Mouse (Mus musculus) A20 (cell line): ENCODE measurements around the gene Ssbp3.

Experiments used
- DNase-seq: peaks from one replicate; pipeline ENCODE4 v3.0.0-alpha.2; 2011; ENCODE audit warnings: low read depth, low spot score

Ssbp3 gene

DNA sequence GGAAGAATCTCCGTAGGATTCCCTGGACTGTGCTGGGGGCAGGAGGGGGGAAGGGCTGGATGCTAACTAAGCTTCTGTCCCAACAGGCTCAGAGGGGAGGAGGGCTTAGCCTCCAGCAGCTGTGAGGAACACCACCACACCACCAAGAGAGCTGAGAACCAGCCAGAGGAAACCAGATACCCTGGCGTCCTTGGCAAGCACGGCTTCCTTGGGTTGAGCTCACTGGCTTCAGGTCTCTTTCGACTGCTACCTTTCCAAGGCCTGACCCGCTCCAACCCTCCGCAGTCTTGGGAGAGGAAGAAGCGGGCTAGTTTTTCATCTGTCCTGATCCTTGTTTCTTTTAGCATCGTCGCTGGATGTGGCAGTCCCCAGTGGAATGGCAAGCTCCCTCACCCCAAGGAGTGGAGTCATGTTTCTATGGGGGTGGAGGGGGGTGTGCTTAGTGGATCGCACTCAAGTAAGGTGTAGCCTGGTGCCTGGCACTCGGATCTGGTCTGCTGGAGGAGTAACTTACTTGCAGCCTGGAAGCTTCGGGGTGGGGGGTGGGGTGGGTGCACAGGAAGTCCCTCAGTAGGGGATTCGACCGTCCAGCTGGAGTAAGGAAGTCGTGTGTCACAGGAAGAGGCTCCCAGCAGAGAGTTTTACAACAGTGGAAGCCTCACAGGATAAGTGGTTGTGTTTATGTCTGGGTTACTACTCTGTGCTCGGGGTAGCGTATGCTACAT, 2.6 kb upstream of the Ssbp3 start:
- no peak for DNase-seq

DNA sequence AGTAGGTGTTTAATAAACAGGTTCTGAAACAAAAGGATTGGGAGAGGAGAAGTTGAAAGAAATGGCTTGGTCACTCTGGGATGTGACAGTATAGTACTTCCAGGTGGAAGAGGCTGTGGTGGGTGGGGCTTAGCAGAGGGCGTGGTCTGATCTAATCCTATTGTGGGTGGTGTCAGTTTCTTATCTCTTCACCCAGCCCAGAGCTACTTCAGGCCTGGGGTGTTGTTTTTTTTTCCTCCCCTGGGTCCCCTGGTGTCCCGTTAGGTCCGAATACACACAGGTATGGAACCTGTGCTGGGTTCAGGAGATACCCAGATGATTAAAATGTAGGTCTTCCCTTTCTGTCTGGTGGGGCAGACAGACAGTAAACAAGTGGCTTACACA, 2.1 kb upstream of the Ssbp3 start:
- DNase-seq: peak; percentile 61

DNA sequence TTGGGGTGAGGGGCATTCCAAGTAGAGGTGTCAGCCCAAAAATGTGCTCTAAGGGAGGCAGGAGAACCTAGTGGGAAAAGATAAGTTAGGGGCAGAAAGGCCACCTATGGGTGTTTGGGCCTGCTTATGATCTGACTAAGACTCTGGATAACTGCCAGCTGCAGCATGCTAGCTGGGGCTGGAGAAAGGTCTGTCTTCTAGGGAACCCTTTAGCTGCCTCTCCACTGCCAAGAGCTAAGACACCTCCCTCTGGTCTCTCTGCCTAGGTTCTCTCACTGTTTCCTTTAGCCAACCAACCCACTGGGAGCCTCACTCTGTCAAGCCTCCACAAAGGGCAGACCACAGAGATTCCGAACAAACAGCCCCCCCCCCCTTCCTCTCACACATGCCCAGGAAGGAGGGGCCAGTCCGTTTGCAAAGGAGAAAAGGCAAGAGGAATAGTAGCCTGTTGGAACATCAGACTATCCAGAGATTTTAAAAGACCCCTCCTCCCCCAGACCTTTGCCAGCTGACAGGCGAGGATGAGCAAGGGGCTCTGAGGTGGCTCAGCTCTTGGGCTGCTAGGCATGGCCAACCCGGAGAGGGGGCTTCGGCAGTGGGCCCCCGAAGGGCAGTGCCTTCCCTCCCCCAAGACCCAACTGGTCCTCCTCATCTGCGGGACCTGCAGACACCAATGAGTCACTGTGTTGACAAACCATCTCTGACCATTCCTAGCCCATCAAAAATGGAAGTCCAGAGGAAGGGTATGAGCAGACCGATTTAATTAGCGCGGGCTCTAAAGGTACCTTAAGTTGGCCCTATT, 1.4 kb upstream of the Ssbp3 start:
- peak; percentile 23 for DNase-seq

DNA sequence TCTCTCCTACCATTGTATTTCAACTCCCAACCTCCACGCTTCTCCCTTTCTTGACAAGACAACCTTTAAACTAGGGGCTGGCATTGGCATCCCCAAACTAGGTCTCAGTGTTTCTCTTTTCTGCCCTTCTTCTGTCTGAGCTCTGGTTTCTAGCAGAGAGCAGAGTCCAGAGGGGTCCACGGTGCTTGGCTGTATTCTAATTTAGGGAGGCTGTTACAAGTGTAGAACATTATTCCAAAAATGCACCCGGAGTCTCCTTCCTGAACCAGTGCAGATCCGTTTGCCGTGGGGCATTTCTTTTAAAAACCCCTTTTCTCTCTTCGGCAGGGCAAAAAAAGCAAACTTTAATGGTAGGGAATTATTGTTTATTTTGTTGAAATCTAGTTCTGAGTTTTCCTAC, 704 bp upstream of the Ssbp3 start:
- DNase-seq: no peak

DNA sequence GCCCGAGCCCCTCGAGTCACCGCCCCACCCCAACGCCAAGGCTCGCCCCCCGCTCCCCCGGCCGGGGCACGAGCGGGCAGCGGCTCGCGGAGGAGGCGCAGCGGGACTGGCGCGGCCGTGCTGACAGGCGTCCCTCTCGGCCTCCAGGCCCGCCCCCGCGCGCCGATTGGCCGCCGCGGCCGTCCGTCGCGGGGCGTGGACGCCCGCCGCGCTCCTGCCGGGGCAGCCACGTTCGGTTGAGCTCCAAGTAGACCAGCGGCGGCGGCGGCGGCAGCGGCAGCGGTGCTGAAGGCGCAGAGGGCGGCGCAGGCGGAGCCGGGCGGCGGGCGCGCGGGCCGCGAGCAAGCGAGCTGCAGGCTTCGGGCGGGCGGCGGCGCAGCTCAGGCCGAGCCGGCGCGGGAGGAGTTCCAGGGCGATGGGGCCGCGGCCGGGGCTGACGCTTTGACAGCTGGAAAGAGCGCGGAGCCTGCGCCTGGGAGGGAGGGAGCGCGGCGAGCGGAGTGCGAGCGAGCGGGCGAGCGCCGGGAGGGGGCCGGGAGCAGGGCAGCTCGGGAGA, 823 bp downstream of the Ssbp3 start:
- DNase-seq: peak; percentile 88

DNA sequence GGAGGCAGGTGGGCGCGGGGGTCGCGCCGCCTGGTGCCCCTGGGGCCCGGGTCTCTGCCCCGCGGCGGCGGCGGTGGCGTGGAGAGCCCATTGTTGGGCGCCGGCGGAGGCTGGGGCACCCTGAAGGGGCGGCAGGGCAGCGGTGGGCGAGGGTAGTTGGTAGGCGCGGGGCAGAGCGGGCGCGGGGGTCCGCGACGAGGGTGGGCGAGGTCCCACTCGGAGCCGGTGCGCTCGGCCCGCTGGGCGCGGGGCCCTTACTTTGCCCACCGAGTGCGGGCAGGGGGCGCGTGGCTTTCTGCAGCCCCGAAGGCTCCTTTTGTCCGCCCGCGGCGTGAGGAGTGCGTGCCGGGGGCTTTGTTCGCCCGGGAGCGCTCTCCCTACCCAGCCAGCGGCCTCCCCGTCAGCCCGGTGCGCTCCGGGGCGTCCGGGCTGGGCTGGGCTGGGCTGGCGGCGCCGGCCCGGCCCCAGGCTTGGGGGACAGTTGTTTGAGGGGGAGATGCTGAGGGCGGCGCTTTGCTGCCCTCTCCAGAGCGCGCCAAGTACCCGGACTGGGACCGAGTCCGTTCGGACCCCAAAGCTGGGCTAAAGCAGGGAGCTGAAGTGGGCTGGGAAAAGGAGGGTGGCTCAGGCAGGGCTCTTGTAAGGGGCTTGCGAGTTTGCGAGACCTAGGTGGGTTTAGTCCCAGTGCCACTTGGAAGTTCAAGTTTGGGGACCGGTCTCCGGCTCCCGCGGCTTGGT, 1.6 kb downstream of the Ssbp3 start:
- peak; percentile 54 for DNase-seq

DNA sequence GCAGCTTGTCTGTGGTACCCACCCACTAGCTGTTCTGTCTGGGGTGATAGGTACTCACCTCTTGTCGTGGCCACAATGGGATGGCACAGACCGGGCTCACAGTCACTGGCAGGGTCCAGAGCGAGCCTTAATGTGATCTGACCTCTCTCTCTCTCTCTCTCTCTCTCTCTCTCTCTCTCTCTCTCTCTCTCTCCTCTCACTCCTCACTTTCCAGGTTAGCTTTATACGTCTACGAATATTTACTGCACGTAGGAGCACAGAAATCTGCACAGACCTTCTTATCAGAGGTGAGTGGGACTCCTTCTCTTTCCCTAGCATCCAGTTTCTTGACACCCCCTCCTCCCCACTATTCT, 2.2 kb downstream of the Ssbp3 start:
- no peak for DNase-seq

DNA sequence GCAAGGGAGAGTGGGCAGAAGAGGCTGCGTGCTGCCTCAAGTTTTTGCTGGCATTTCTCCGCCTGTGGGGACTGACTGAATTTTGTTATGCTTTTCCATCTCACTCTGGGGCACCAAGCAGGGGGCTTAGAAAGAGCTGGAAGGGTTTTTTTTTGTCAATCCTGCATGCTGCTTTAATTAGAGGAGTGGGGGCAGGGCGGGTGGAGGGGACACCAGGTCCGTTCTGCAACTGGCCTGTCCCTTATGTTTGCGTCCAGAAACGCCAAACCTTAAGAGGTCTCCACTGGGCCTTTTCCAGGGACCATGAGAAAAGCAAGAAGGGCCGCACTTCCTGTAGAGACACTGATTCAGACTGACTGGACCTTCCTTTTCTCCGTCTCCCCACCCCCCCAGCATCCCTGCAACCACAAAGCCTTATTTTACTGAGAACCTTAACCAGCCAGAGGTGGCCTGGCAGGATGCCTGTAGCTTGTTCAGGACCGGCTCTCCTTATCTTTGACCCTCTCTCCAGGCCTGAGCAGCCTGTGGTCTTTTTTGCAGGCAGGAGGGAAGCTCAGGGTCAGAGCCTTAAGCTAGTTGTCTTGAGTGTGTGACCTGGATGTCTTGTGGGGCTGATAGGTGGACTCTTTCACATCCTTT, 3.0 kb downstream of the Ssbp3 start:
- no peak for DNase-seq

DNA sequence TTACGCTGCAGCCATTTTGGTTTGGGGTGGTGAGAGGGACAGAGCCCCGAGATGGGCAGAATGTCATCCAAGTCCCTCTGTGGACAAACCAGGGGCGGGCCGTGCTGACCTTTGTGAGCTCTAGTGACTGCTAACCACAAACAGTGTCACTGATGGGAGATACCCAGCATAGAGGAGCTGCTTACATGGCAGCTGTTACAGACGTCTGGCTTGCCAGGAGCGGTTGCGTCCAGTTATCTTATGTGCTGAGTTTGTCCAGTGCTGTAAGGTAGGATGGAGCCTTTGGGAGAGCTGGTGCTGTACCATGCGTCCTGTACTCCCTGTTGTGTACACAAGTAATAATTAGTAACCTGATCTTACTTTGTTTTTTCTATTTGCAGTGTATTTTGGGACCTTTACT, 4.8 kb downstream of the Ssbp3 start:
- no peak for DNase-seq

DNA sequence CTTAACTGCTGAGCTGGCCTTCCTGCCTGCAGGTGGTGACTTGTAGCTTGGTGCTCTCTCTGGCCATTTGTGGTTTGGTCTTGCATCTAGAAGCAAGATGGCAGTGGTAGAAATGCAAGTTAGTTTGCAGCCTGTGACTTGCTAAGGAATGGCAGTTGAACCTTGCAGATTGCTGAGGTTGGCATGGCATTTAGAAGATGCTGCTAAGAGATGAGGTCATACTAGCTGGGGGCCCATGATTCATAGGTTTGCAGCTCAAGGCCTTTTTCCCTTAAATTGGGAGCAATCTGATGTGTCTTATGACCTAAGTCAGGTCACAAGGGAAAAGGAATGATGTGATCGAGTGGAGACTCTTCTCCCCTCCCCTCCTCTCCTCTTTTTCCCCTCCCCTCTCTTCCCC, 7.8 kb downstream of the Ssbp3 start:
- no peak for DNase-seq

DNA sequence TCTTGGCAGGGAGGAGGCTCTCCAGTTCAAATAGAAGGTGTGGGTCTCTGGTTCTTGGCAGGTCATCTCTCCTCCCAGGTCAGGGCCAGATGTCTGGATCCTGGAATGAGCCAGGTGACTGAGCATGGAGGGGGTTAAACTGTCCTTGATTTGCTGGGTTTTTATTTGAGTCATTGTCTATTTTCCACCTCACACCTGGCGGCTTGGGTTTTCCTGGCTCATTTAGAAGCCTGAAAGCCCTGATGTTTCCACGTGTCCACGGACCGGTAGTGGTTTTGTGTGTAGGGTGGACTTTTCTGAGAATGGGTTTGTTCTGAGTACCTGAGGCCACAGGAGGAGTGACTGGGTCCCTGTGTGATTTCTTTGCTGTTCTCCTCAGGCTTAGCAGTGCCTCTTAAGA, 9.6 kb downstream of the Ssbp3 start:
- DNase-seq: no peak

DNA sequence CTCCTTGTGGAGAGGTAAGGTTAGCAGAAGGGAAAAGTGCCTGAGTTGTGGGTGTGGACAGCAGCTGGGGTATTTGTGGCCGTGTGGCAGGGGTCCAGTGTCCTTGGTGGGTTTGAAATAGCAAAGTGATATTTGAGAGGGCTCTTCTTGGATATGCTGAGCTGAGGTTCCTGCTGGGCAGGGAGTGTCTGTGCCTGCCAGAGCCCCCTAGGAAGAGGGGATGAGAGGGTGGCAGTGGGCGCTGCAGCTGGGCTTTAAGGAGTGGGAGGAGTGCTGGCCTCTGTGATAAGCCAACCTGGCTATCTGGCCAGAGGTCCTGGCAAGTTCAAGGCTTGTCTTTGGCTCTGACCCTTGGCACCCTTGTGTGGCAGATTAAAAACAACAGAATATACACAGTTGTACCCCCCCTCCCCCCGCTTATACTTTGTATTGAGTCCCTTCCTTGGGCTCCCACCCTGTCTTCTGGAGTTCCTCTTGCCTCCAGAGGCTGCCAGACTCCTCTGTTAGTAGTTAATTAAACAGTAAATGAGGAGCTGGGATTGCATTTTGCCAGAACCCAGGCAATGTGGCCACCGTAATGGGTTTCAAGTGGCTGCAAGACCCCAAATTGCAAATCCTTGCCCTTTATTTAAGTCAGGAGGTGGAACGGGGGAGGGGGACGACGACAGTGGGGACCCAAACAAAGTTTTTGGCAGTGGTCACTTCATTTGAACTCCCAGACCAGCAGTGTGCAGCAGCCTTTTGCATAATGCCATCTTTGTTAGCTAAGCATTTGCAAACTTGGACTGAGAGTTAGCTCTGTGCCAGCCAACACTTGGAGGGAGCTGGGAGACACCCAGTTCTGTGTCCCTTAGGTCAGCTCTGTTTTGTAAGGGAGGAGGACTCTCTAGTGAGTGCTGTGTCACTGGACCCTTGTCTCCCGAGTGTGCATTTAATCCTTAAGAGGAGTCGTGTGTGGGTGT, 11.2 kb downstream of the Ssbp3 start:
- no peak for DNase-seq

DNA sequence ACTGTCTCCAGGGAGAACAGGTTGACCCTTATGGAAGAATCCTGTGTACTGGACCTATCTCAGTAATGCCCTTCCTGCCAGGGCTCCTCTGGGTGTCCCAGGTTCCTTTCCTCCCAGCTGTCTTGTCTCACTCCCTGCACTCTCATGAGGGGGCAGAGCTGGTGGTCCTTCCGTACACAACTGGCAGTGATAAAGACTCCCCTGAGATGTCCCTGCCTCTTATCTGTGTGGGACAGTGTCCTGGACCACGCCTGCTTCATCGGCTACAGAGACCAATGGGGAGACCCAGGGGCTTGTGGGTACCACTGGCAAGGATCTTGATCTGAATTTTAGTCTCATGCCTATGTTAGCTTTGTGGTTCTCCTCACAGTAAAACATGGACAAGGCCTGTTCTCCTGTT, 12.4 kb downstream of the Ssbp3 start:
- DNase-seq: no peak

DNA sequence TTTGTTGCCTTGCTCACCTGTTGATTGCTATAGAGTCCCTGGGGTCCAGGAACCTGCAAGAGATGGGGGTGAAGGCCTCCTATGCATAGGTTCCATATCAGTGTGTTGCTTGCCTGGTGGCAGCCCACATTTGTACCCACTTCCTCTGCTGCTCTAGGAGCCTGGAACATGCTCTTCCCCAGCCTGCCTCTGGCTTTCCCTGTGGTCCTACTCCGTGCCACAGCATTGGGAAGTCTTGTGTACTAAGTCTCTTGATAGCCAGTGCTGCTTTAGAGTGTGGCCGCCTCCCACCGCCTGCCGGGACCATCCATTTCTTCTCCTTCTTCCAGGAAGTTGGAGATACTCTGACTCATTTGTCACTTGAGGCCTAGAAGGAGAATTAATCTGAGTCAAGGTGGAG, 13.7 kb downstream of the Ssbp3 start:
- DNase-seq: no peak

DNA sequence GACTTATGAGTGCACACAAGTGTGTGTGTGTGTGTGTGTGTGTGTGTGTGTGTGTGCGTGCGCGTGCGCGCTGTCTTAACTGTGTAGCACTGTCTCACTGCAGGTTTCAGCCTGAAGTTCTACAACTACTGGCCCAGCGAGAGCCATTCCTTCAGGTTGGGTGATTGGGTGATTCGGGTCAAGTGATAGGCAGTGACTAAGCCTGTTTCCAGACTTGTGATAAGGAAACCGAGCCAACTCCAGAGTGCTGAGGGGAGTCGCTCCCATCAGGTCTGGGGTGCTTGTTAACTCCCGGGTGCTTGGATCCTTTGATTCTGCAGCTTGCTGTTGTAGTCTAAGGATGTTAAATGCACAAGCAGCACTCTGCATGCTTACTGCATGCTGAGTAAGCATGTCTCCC, 14.4 kb downstream of the Ssbp3 start:
- DNase-seq: no peak

DNA sequence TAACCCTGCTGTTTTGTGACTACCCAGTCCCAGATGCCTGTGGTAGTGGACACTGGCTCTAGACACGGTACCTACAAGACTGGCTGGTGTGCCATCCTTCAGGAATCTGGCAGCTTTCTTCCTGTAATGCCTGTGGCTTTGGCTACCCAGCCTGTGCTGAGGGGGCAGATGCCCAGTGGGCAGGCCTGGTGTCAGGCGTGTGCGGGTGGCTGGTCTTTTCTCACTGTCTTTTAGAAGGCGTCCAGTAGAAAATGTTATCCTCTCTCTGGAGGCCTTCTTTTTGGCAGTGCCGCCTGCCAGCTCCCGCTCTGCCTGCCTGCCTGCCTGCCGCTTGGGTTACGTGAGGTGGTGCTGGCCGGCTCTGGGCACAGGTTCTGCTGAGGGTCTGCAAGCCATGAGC, 15.9 kb downstream of the Ssbp3 start:
- no peak for DNase-seq

DNA sequence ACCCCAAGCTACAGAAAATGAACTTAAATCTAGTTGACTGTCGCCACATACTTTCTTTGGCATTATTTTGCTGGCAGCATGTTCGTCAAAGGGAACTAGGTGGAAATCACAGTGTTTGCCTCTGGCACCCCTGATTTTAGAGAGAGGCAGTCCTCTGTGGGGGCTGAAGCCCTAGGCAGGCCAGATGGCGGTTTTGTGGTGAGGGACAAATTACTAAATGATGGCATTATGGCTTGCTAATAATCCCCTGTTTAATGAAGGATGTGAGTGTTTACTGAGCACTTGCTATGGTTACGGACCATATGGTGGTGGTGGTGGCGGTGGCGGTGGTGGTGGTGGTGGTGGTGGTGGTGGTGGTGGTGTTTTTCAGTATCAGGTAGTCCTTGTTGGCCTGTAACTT, 16.5 kb downstream of the Ssbp3 start:
- no peak for DNase-seq

DNA sequence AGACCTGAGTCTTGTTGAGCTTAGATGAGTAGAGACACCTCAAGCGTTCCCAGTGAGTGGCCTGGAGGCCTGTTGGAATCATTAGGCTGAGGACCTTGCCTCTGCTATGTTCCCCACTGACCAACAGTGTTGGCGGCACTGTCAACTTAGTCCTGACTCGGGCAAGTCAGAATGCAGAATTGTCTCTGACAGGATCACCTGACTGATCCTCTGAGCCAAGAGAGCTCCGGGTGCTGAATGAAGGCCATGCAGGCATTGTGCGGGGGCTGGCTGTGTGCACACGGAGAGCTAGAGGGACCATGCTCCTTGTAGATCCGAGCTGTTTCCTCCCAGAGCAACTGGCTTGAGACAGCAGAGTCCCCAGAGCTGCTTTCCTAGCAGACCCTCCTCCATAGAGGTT, 18.5 kb downstream of the Ssbp3 start:
- no peak for DNase-seq

DNA sequence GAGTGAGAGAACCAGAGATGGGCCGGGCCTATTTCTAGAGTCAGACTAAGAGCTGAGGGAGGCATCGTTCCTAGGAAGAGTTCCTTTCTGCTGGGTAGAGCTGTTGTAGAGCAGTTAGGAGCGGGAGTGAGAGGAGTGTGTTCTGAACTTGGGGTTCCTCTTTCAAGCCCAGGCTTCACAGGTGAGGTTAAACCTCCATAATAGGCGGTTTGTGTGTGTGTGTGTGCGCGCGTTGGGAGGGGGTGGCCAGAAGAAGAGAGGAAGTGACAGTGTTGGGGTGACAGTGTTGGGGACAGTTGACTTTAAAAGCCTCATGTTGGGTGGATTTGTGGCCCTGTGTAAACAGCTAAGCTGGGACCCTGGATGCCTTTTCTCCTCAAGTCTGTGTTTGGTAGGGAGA, 22.1 kb downstream of the Ssbp3 start:
- DNase-seq: peak; percentile 73

DNA sequence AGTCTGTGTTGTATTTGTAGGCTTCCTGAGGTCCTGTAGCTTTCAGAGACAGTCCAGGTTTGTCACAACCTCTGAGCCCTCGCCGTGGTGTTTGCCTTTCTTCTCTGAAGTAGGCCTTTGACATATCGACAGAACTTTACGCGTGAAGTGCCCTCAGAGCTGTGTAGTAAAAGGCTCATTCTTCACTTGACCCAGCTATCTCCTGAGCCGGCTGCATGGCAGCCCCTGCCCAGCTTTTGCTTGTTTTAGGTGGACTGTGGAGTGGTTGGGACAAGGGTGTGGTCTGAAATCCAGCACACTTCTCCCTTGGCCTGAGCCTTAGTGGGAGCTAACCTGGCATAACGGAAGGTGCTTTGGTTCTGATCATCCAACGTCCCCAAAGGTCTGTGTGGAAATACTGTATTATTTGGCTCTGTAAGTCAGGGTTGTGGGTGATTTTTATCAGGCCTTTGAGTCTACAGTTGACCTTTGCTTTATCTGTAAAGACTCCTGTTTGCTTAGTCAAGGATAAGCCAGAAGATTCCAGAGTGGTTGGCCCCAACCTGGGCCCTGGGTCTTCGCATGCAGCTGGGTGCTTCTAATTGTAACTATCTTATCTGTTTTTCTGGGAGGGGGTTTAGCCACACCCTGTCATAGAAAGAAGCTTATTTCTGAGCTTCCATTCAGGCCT, 23.4 kb downstream of the Ssbp3 start:
- no peak for DNase-seq
